Mouse (Mus musculus): Measurements from ENCODE around the gene Clec10a.
"Not testable (repeated sequence)": the region's sequence is repeated elsewhere in the genome, so short reads cannot be mapped to it uniquely, and the experiment has no call there.

The Clec10a gene

GRCm38 (mm10) chr11:70155897-70156296 lies at the start of gene Clec10a:
Gene Clec10a (plus strand): TSS chr11:70156197.
- not testable (repeated sequence) for DNase-seq (ENCODE audit: low spot score)

GRCm38 (mm10) chr11:70107085-70107484 lies 48.9 kb upstream of the Clec10a start:
- no peak for DNase-seq (ENCODE audit: low spot score)

GRCm38 (mm10) chr11:70110146-70110545 lies 45.9 kb upstream of the Clec10a start:
- peak; percentile 18 for DNase-seq (ENCODE audit: low spot score)

- DNase-seq (ENCODE audit: low spot score): no peak
These were observed 41.4 kb upstream of the Clec10a start for GRCm38 (mm10) chr11:70114562-70114961.

- no peak for DNase-seq (ENCODE audit: low spot score)
These were observed 40.1 kb upstream of the Clec10a start for GRCm38 (mm10) chr11:70115901-70116300.

GRCm38 (mm10) chr11:70129926-70130379 lies 26.0 kb upstream of the Clec10a start, which contains the start of gene Mgl2:
Gene Mgl2 (plus strand): TSS chr11:70130329.
- no peak for DNase-seq (ENCODE audit: low spot score)

GRCm38 (mm10) chr11:70135001-70135400 lies 21.0 kb upstream of the Clec10a start:
- not testable (repeated sequence) for DNase-seq (ENCODE audit: low spot score)

- not testable (repeated sequence) for DNase-seq (ENCODE audit: low spot score)
These were observed 20.1 kb upstream of the Clec10a start for GRCm38 (mm10) chr11:70135925-70136324.

- no peak for DNase-seq (ENCODE audit: low spot score)
These were observed 16.8 kb upstream of the Clec10a start for GRCm38 (mm10) chr11:70139171-70139570.

- no peak for DNase-seq (ENCODE audit: low spot score)
These were observed 4.9 kb upstream of the Clec10a start for GRCm38 (mm10) chr11:70151072-70151471.

GRCm38 (mm10) chr11:70162336-70162735 lies 6.3 kb downstream of the Clec10a start:
- no peak for DNase-seq (ENCODE audit: low spot score)

GRCm38 (mm10) chr11:70165972-70166921 lies 10.2 kb downstream of the Clec10a start:
- DNase-seq (ENCODE audit: low spot score): no peak

- no peak for DNase-seq (ENCODE audit: low spot score)
These were observed 12.1 kb downstream of the Clec10a start for GRCm38 (mm10) chr11:70168136-70168535.

GRCm38 (mm10) chr11:70169471-70169870 lies 13.5 kb downstream of the Clec10a start:
- not testable (repeated sequence) for DNase-seq (ENCODE audit: low spot score)

- no peak for DNase-seq (ENCODE audit: low spot score)
These were observed 14.3 kb downstream of the Clec10a start for GRCm38 (mm10) chr11:70170291-70170690.

- DNase-seq (ENCODE audit: low spot score): no peak
These were observed 15.2 kb downstream of the Clec10a start for GRCm38 (mm10) chr11:70171181-70171580.

GRCm38 (mm10) chr11:70171847-70172246 lies 15.8 kb downstream of the Clec10a start:
- DNase-seq (ENCODE audit: low spot score): peak; percentile 26

GRCm38 (mm10) chr11:70172298-70172697 lies 16.3 kb downstream of the Clec10a start:
- DNase-seq (ENCODE audit: low spot score): no peak

GRCm38 (mm10) chr11:70174491-70174890 lies 18.5 kb downstream of the Clec10a start:
- DNase-seq (ENCODE audit: low spot score): no peak

GRCm38 (mm10) chr11:70177647-70178046 lies 21.6 kb downstream of the Clec10a start:
- no peak for DNase-seq (ENCODE audit: low spot score)

GRCm38 (mm10) chr11:70178311-70178710 lies 22.3 kb downstream of the Clec10a start:
- DNase-seq (ENCODE audit: low spot score): no peak

GRCm38 (mm10) chr11:70178756-70179155 lies 22.8 kb downstream of the Clec10a start:
- DNase-seq (ENCODE audit: low spot score): no peak

GRCm38 (mm10) chr11:70179401-70179800 lies 23.4 kb downstream of the Clec10a start:
- no peak for DNase-seq (ENCODE audit: low spot score)

Measured in urinary bladder, postnatal 25 days (tissue).